Mouse (Mus musculus) hindbrain, embryonic 11.5 days (tissue): ENCODE results near the gene Tmem147. TPM values are rescaled to one million over a fixed set of nuclear protein-coding genes. Genes with fewer than 3 reads are reported as not detected.
"Not testable (repeated sequence)": the region's sequence is repeated elsewhere in the genome, so short reads cannot be mapped to it uniquely, and the experiment has no call there.

ENCODE experiments used
- ATAC-seq: fragments of 200-750 bp; cut with Nextera tagmentation; 2 replicates; pipeline ENCODE4 v1.8.0; 2017; ENCODE audit warnings: mild to moderate bottlenecking, moderate TSS enrichment, moderate library complexity; ENCODE audit not compliant: low FRiP score
- DNase-seq: peaks from one replicate; pipeline ENCODE4 v3.0.0-alpha.2; 2015; ENCODE audit warnings: low spot score
- H3K27ac ChIP-seq: fragments of 300-500 bp; sonication (generic); 2 replicates; pipeline ENCODE4 v1.5.1; 2014; ENCODE audit warnings: mild to moderate bottlenecking, low read depth, low read length
- H3K27me3 ChIP-seq: fragments of 300-500 bp; sonication (generic); 2 replicates; pipeline ENCODE4 v1.6.1; 2014; ENCODE audit warnings: mild to moderate bottlenecking, low read length, moderate library complexity, mixed read lengths; ENCODE audit not compliant: control insufficient read depth, insufficient read depth
- H3K36me3 ChIP-seq: fragments of 300-500 bp; sonication (generic); 2 replicates; pipeline ENCODE4 v1.6.1; 2014; ENCODE audit warnings: mild to moderate bottlenecking, low read length, moderate library complexity, mixed read lengths; ENCODE audit not compliant: control insufficient read depth, insufficient read depth
- H3K4me1 ChIP-seq: fragments of 300-500 bp; sonication (generic); replicated peaks from 2 replicates; pipeline ENCODE4 v1.6.1; 2014; ENCODE audit warnings: low read length, mixed read lengths; ENCODE audit not compliant: control insufficient read depth, insufficient read depth
- H3K4me2 ChIP-seq: fragments of 300-500 bp; sonication (generic); replicated peaks from 2 replicates; pipeline ENCODE4 v1.6.1; 2014; ENCODE audit warnings: mild to moderate bottlenecking, low read depth, low read length
- H3K4me3 ChIP-seq: fragments of 300-500 bp; sonication (generic); 2 replicates; pipeline ENCODE4 v1.5.1; 2014; ENCODE audit warnings: low read depth, low read length
- H3K9ac ChIP-seq: fragments of 300-500 bp; sonication (generic); 2 replicates; pipeline ENCODE4 v1.6.1; 2014; ENCODE audit warnings: low read depth, low read length
- H3K9me3 ChIP-seq: fragments of 300-500 bp; sonication (generic); 2 replicates; pipeline ENCODE4 v1.6.1; 2016; ENCODE audit warnings: low read length; ENCODE audit not compliant: control insufficient read depth
- whole genome bisulfite sequencing: fragments of 180-500 bp; shearing (Covaris S2); extraction: QIAGEN DNeasy Blood & Tissue Kit; methylation state at CpG from one replicate; pipeline ENCODE4 v1.1.7; 2014; 5-methylcytosine and 5-hydroxymethylcytosine counted together
- polyA plus RNA-seq: library from polyadenylated mRNA; unstranded; fragments of >200 nt; fragmentation: Nextera tagmentation; extraction: Ambion mirVana; gene quantifications from 2 replicates; pipeline ENCODE4 v1.2.1, GENCODE M21; 2014

Tmem147 gene
- polyA plus RNA-seq, 1 experiment from 2014 or later, result 143 TPM

DNA sequence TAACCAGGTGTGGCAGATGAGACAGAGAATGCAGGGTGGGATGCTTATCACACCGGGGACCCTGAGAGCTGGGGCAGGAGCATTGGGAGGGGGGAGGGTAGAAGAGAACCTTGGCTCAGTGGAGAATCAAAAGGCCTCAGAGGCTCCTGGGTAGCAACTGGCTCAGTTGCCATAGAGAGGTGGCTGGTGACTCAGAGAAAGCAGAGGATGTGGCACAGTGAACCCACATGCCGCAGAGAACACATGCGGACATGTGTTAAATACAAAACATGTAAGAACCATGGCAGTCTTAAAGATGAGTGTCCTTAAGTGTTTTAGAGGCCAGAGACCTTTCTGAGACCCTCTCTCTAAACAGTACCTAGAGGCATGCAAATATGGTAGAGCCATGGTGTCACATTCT, 6.9 kb upstream of the Tmem147 start:
- 91% methylated on average over 3 of the region's 3 CpGs for WGBS
- no peaks in the 10 kb centered on the region for H3K27me3 ChIP-seq
- H3K36me3 ChIP-seq, result no peaks in the 10 kb centered on the region
- no peak overlapping the region for H3K9ac ChIP-seq
- H3K4me1 ChIP-seq, result no peaks in the 10 kb centered on the region
- no peak for ATAC-seq
- H3K9me3 ChIP-seq, result no peaks in the 10 kb centered on the region
- H3K4me2 ChIP-seq, result no peak overlapping the region
- H3K27ac ChIP-seq, result no peak overlapping the region
- H3K4me3 ChIP-seq, result no peak overlapping the region
- DNase-seq, result no peak

GRCm38 (mm10) chr7:30730064-30730722, 853 bp upstream of the Tmem147 start:
- not testable (repeated sequence) for H3K27me3 ChIP-seq, H3K4me1 ChIP-seq, ATAC-seq, H3K36me3 ChIP-seq, H3K9me3 ChIP-seq
- DNase-seq, result peak; percentile 32
- Histone ChIP-seq H3K4me3 (peak overlapping the region; percentile 79), H3K27ac (peak overlapping the region; percentile 83), H3K9ac (peak overlapping the region; percentile 78), H3K4me2 (peak overlapping the region; percentile 63)
- 24% methylated on average over 14 of the region's 22 CpGs for WGBS

DNA sequence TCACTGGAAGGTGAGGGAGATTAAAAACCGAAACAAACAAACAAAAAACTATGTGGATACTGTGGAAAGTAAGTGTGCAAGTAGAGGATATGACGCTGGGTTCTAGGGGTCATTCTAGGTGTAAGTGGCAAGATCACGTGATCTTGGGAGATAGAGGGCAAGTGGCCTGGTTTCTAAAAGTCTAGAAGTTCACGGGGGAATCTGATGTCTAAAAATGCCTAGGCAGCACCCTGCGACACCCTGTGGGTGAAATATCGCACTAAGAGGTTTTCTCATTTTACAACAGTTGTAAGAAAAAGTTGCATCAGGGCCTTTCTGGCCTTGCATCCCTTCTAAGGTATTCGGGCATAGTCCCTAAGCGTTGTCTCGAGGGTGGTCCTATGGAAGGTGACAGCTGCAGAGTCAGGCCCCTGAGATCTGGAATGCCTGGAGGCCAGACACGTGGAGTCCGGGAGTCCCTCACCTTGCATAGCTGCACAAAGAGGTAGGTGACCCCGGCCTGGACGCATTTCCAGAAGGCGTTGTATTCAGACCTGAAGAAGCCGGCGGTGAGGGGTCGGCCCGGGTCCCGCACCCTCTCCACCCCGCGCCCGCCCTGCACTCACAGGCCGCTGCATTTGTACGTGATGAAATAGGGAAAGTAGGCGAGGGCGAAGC, 473 bp downstream of the Tmem147 start:
- no peak overlapping the region; the same call in 1 of the 2 replicates for H3K27ac ChIP-seq
- peaks cover 6% of the 10 kb centered on the region for H3K4me1 ChIP-seq
- H3K9me3 ChIP-seq, result no peaks in the 10 kb centered on the region
- H3K4me2 ChIP-seq, result peak overlapping the region; percentile 63
- H3K4me3 ChIP-seq, result peak overlapping the region; percentile 79
- WGBS, result 9% methylated on average over 26 of the region's 26 CpGs
- no peaks in the 10 kb centered on the region for H3K27me3 ChIP-seq
- DNase-seq, result no peak
- no peaks in the 10 kb centered on the region for H3K36me3 ChIP-seq
- peak; percentile 55 for ATAC-seq
- peak overlapping the region; percentile 78 for H3K9ac ChIP-seq

DNA sequence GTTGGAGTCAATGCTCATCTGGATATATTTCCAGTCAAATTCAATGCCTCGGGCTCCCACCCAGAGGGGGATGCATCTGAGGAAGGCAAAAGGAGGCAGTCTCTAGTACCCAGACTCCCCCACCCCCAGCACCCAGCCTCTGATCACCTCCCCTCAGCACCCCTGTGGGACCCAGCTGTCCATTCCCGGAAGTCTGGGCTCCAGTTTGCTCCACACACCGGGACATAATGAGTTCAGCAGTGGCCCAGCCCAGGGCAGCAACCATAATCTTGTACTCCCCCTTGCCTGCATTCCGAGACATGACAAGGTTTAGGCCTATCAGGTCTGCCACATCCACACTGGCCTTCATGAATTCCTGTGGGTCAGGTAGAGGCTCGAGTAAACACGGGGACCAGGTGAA, 1.1 kb downstream of the Tmem147 start:
- 91% methylated on average over 6 of the region's 6 CpGs for WGBS
- H3K36me3 ChIP-seq, result no peaks in the 10 kb centered on the region

DNA sequence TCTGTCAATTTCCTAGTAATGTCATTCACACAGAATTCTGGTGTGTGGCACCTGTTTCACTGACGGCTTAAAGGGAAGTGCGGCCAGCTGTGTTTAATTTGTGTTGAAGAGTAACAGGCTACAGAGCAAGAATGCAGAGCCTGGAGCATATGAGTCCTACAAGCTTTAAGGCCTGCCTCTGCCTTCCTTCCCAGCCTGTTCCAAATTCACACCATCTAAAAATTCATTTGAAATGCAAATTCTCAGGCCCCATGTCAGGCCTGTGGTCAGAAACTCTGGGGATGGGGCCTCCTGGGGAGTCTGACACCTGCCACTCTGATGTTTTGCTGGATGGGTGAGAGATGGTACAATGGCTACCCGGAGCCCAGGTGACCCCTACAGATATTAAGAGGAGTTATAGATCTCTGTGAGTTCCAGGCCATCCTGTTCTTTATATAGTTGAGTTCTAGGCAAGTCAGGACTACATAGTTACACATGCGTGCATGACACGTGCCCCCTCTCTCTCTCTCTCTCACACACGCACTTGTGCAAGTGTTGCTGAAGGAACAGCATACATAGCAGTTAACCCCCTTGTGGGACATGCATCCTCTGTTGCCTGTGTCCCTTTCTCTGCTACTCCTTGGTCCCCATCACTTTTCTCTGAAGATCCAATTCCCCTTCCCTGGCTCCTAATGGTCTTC, 5.9 kb downstream of the Tmem147 start:
- 72% methylated on average over 6 of the region's 6 CpGs for WGBS
- Histone ChIP-seq H3K9me3 (no peaks in the 10 kb centered on the region), H3K9ac (no peak overlapping the region), H3K27ac (no peak overlapping the region), H3K4me1 (peaks cover 2% of the 10 kb centered on the region), H3K4me3 (no peak overlapping the region), H3K36me3 (no peaks in the 10 kb centered on the region), H3K27me3 (no peaks in the 10 kb centered on the region), H3K4me2 (no peak overlapping the region)
- no peak for DNase-seq
- ATAC-seq, result no peak

More for the DNA sequence above, 1.1 kb downstream of the Tmem147 start:
- no peak overlapping the region for H3K27ac ChIP-seq
- no peak for DNase-seq
- peak overlapping the region; percentile 79 for H3K4me3 ChIP-seq
- H3K4me1 ChIP-seq, result peaks cover 6% of the 10 kb centered on the region
- H3K4me2 ChIP-seq, result peak overlapping the region; percentile 63; the same call in 1 of the 2 replicates
- ATAC-seq, result no peak
- no peak overlapping the region for H3K9ac ChIP-seq
- no peaks in the 10 kb centered on the region for H3K27me3 ChIP-seq
- no peaks in the 10 kb centered on the region for H3K9me3 ChIP-seq

DNA sequence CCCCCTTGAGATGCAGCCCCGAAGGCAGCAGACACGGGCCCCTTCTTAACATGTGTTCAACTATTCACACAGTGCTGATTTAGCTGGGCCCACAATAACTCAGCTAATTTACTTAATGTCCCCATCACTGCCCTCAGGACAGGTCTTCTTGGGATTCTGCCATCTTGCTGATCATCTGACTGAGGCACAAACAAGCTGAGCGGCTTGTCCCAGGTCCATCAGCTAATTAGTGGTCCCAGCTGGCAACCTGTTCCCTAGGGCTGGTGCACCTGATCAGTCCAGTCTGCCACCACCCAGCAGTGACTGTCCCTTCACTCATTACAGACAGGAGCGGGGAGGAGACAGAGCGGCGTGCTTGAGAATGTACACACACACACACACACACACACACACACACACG, 8.1 kb downstream of the Tmem147 start:
- WGBS, result 84% methylated on average over 7 of the region's 7 CpGs
- DNase-seq (no peak), ATAC-seq (no peak)
- peaks cover 8% of the 10 kb centered on the region for H3K27me3 ChIP-seq
- peaks cover 4% of the 10 kb centered on the region; the same call in 1 of the 2 replicates for H3K4me1 ChIP-seq
- H3K9ac ChIP-seq, result no peak overlapping the region
- no peak overlapping the region for H3K27ac ChIP-seq
- no peak overlapping the region for H3K4me3 ChIP-seq
- H3K36me3 ChIP-seq, result no peaks in the 10 kb centered on the region
- no peak overlapping the region for H3K4me2 ChIP-seq
- H3K9me3 ChIP-seq, result no peaks in the 10 kb centered on the region

DNA sequence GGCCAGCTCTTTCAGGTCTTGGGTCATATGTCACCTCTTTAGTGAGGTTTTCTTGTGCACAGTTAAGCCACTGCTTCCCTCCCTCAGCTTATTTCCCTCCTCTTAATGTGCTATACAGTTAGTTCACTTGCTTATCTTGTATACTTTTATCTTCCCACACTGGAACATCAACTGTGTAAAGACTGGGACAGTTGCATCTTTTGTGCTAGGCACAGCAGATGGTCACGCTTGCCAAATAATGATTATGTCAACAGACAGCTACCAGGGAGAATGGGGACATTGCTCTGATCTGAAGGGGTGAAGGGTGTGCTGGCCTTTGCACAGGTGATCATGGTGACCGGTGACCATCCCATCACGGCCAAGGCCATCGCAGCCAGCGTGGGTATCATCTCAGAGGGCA, 9.7 kb downstream of the Tmem147 start:
- no peaks in the 10 kb centered on the region for H3K36me3 ChIP-seq
- 90% methylated on average over 5 of the region's 5 CpGs for WGBS
- H3K9ac ChIP-seq, result no peak overlapping the region
- H3K4me1 ChIP-seq, result peaks cover 4% of the 10 kb centered on the region; the same call in 1 of the 2 replicates
- H3K4me2 ChIP-seq, result no peak overlapping the region
- DNase-seq (no peak), ATAC-seq (no peak)
- no peak overlapping the region for H3K27ac ChIP-seq
- peaks cover 9% of the 10 kb centered on the region for H3K27me3 ChIP-seq
- no peak overlapping the region for H3K4me3 ChIP-seq
- no peaks in the 10 kb centered on the region for H3K9me3 ChIP-seq

- Histone ChIP-seq H3K27me3 (peaks cover 9% of the 10 kb centered on the region), H3K4me2 (peak overlapping the region; percentile 53), H3K4me1 (peaks cover 4% of the 10 kb centered on the region; the same call in 1 of the 2 replicates), H3K36me3 (no peaks in the 10 kb centered on the region), H3K27ac (no peak overlapping the region), H3K4me3 (peak overlapping the region; percentile 28), H3K9ac (0 out of 2 replicates have a peak overlapping the region, but pooled peaks have one; percentile 19), H3K9me3 (no peaks in the 10 kb centered on the region)
- ATAC-seq, result peak; percentile 68; the same call in 1 of the 2 replicates
- 13% methylated on average over 14 of the region's 14 CpGs for WGBS
- no peak for DNase-seq
These were observed 11.7 kb downstream of the Tmem147 start for GRCm38 (mm10) chr7:30717716-30718046.
